Mouse (Mus musculus) thymus, postnatal 36 days (tissue): Measurements from ENCODE around the gene Pon1.

ENCODE experiments used
- DNase-seq, 2 experiments: peaks; one replicate each; pipeline ENCODE4 v3.0.0; 2022; ENCODE audit warnings: mixed read lengths in 2 of 2

The Pon1 gene

GRCm38 (mm10) chr6:5120229-5120628, 73.5 kb downstream of the Pon1 start:
- no peak for DNase-seq

- DNase-seq: no peak
These were observed 74.4 kb downstream of the Pon1 start for GRCm38 (mm10) chr6:5119181-5119910.
